Mouse (Mus musculus): ENCODE data around the gene Use1. TPM values are rescaled to one million over a fixed set of nuclear protein-coding genes. Genes with fewer than 3 reads are reported as not detected.

Gene Use1
- polyA plus RNA-seq, 1 experiment from 2014 or later, result 41.2 TPM

Other genes with a start within 250 kb of the Use1 start
- 7.4 and 7.8 TPM in 2 replicates for gene Myo9b, start 94.1 kb upstream of the Use1 start, polyA plus RNA-seq (2015; fragmentation: Nextera tagmentation; extraction: Ambion mirVana)
- 42.8 and 47.1 TPM in 2 replicates for gene Haus8, start 93.9 kb upstream of the Use1 start, polyA plus RNA-seq (2015; fragmentation: Nextera tagmentation; extraction: Ambion mirVana)
- gene Ocel1, start 4.5 kb downstream of the Use1 start, polyA plus RNA-seq (2015; fragmentation: Nextera tagmentation; extraction: Ambion mirVana), result 3.9 and 4.7 TPM in 2 replicates
- gene Nr2f6, start 15.1 kb downstream of the Use1 start, polyA plus RNA-seq (2015; fragmentation: Nextera tagmentation; extraction: Ambion mirVana), result 13.9 and 17.2 TPM in 2 replicates
- gene Ushbp1, start 29.0 kb downstream of the Use1 start, polyA plus RNA-seq (2015; fragmentation: Nextera tagmentation; extraction: Ambion mirVana), result 4.2 and 4.3 TPM in 2 replicates
- gene Babam1, start 30.0 kb downstream of the Use1 start, polyA plus RNA-seq (2015; fragmentation: Nextera tagmentation; extraction: Ambion mirVana), result 46.6 and 48.2 TPM in 2 replicates
- gene Ankle1, start 39.2 kb downstream of the Use1 start, polyA plus RNA-seq (2015; fragmentation: Nextera tagmentation; extraction: Ambion mirVana), result 39.8 and 48.1 TPM in 2 replicates
- 5.0 and 5.7 TPM in 2 replicates for gene Abhd8, start 96.8 kb downstream of the Use1 start, polyA plus RNA-seq (2015; fragmentation: Nextera tagmentation; extraction: Ambion mirVana)
- gene Mrpl34, start 98.1 kb downstream of the Use1 start, polyA plus RNA-seq (2015; fragmentation: Nextera tagmentation; extraction: Ambion mirVana), result 87.3 and 88.6 TPM in 2 replicates
- gene Dda1, start 102.4 kb downstream of the Use1 start, polyA plus RNA-seq (2015; fragmentation: Nextera tagmentation; extraction: Ambion mirVana), result 32.1 and 32.8 TPM in 2 replicates
- gene Ano8, start 119.1 kb downstream of the Use1 start, polyA plus RNA-seq (2015; fragmentation: Nextera tagmentation; extraction: Ambion mirVana), result 0.07 and 0.14 TPM in 2 replicates
- gene Gtpbp3, start 121.3 kb downstream of the Use1 start, polyA plus RNA-seq (2015; fragmentation: Nextera tagmentation; extraction: Ambion mirVana), result 5.3 and 5.4 TPM in 2 replicates
- 18.2 and 20.3 TPM in 2 replicates for gene Plvap, start 144.9 kb downstream of the Use1 start, polyA plus RNA-seq (2015; fragmentation: Nextera tagmentation; extraction: Ambion mirVana)
- 0.19 and 0.20 TPM in 2 replicates for gene Ccdc194, start 158.9 kb downstream of the Use1 start, polyA plus RNA-seq (2015; fragmentation: Nextera tagmentation; extraction: Ambion mirVana)
- 24.5 and 27.0 TPM in 2 replicates for gene Bst2, start 170.6 kb downstream of the Use1 start, polyA plus RNA-seq (2015; fragmentation: Nextera tagmentation; extraction: Ambion mirVana)
- gene Mvb12a, start 176.1 kb downstream of the Use1 start, polyA plus RNA-seq (2015; fragmentation: Nextera tagmentation; extraction: Ambion mirVana), result 30.2 and 32.5 TPM in 2 replicates
- 0.55 and 0.67 TPM in 2 replicates for gene Tmem221, start 192.0 kb downstream of the Use1 start, polyA plus RNA-seq (2015; fragmentation: Nextera tagmentation; extraction: Ambion mirVana)
- gene Nxnl1, start 199.8 kb downstream of the Use1 start, polyA plus RNA-seq (2015; fragmentation: Nextera tagmentation; extraction: Ambion mirVana), result 0.05 TPM in 1 of 2 replicates, not detected in the other
- 2.8 and 3.2 TPM in 2 replicates for gene Slc27a1, start 202.0 kb downstream of the Use1 start, polyA plus RNA-seq (2015; fragmentation: Nextera tagmentation; extraction: Ambion mirVana)
- gene Pgls, start 225.3 kb downstream of the Use1 start, polyA plus RNA-seq (2015; fragmentation: Nextera tagmentation; extraction: Ambion mirVana), result 81.3 and 93.9 TPM in 2 replicates
- gene Fam129c, start 230.8 kb downstream of the Use1 start, polyA plus RNA-seq (2015; fragmentation: Nextera tagmentation; extraction: Ambion mirVana), result 1.6 and 2.1 TPM in 2 replicates
- 18.5 and 22.5 TPM in 2 replicates for gene Colgalt1, start 244.2 kb downstream of the Use1 start, polyA plus RNA-seq (2015; fragmentation: Nextera tagmentation; extraction: Ambion mirVana)

Data from liver, embryonic 16.5 days (tissue).